Mouse (Mus musculus) kidney, postnatal 0 days (tissue): Measurements from ENCODE around the gene 1700109H08Rik. TPM values are rescaled to one million over a fixed set of nuclear protein-coding genes. Genes with fewer than 3 reads are reported as not detected.

Experiments used
- ATAC-seq: fragments of 200-750 bp; cut with Nextera tagmentation; replicated peaks from 2 replicates; pipeline ENCODE4 v1.8.0; 2017; ENCODE audit warnings: low read depth, moderate number of reproducible peaks, moderate TSS enrichment, moderate library complexity; ENCODE audit not compliant: low FRiP score
- DNase-seq: peaks from one replicate; pipeline ENCODE4 v3.0.0-alpha.2; 2016; ENCODE audit warnings: low spot score
- H3K27ac ChIP-seq: fragments of 300-500 bp; sonication (generic); 2 replicates; pipeline ENCODE4 v1.5.1; 2014; ENCODE audit warnings: mild to moderate bottlenecking
- H3K27me3 ChIP-seq: fragments of 300-500 bp; sonication (generic); 2 replicates; pipeline ENCODE4 v1.6.1; 2014; ENCODE audit warnings: low read length, mixed read lengths; ENCODE audit not compliant: insufficient read depth
- H3K36me3 ChIP-seq: fragments of 300-500 bp; sonication (generic); 2 replicates; pipeline ENCODE4 v1.6.1; 2014; ENCODE audit warnings: low read length, mixed read lengths; ENCODE audit not compliant: insufficient read depth
- H3K4me1 ChIP-seq: fragments of 300-500 bp; sonication (generic); replicated peaks from 2 replicates; pipeline ENCODE4 v1.6.1; 2014; ENCODE audit warnings: antibody characterized with exemption, low read length, mixed read lengths; ENCODE audit not compliant: insufficient read depth
- H3K4me2 ChIP-seq: fragments of 300-500 bp; sonication (generic); 2 replicates; pipeline ENCODE4 v1.6.1; 2014; ENCODE audit warnings: mild to moderate bottlenecking, low read length, moderate library complexity, mixed read lengths
- H3K4me3 ChIP-seq: fragments of 300-500 bp; sonication (generic); replicated peaks from 2 replicates; pipeline ENCODE4 v1.5.1; 2014; ENCODE audit warnings: low read depth, low read length
- H3K9ac ChIP-seq: fragments of 300-500 bp; sonication (generic); 2 replicates; pipeline ENCODE4 v1.6.1; 2014; ENCODE audit warnings: low read depth, low read length
- H3K9me3 ChIP-seq: fragments of 300-500 bp; sonication (generic); replicated peaks from 2 replicates; pipeline ENCODE4 v1.6.1; 2016; ENCODE audit warnings: low read length, inconsistent platforms, mixed read lengths
- CTCF ChIP-seq: IDR thresholded peaks from 2 replicates; pipeline ENCODE4 v1.5.1; 2016; ENCODE audit warnings: antibody characterized with exemption, low read depth, mild to moderate bottlenecking, moderate library complexity
- WGBS: fragments of 180-500 bp; shearing (Covaris S2); extraction: QIAGEN DNeasy Blood & Tissue Kit; methylation state at CpG from one replicate; pipeline ENCODE4 v1.1.7; 2014; 5-methylcytosine and 5-hydroxymethylcytosine counted together
- polyA plus RNA-seq: library from polyadenylated mRNA; unstranded; fragments of >200 nt; fragmentation: Nextera tagmentation; extraction: Ambion mirVana; gene quantifications from 2 replicates; pipeline ENCODE4 v1.2.1, GENCODE M21; 2015

1700109H08Rik gene
- polyA plus RNA-seq, 1 experiment from 2014 or later, result 0.62 TPM

- peaks cover 33% of the 10 kb centered on the region; the same call in 1 of the 2 replicates for H3K36me3 ChIP-seq
- no peak overlapping the region for H3K4me2 ChIP-seq
- WGBS, result 81% methylated on average over 7 of the region's 7 CpGs
- H3K4me1 ChIP-seq, result no peaks in the 10 kb centered on the region
- no peaks in the 10 kb centered on the region for H3K9me3 ChIP-seq
- DNase-seq (no peak), ATAC-seq (no peak)
- TF ChIP-seq CTCF, result no peak
- H3K27ac ChIP-seq, result no peak overlapping the region
- H3K27me3 ChIP-seq, result no peaks in the 10 kb centered on the region
- no peak overlapping the region for H3K9ac ChIP-seq
- H3K4me3 ChIP-seq, result no peak overlapping the region
Observed at GRCm38 (mm10) chr5:3620486-3620885, 49.1 kb downstream of the 1700109H08Rik start.

DNA sequence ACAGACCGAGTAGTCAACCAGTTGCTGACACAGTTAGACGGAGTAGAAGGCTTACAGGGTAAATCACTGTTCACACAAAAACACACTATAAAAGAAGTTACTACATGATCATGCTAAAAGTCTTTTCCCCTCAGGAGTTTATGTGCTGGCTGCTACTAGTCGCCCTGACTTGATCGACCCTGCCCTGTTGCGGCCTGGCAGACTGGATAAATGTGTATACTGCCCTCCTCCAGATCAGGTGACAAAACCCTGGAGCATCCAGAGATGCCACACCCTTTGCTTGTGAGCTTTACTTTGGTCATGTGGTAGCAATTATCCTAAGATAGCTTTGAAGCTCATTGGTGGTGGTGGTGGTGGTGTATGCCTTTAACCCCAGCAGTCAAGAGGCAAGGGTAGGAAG is 58.7 kb downstream of the 1700109H08Rik start:
- Histone ChIP-seq H3K27ac (no peak overlapping the region), H3K36me3 (0 out of 2 replicates have a peak, but pooled peaks cover 15% of the 10 kb centered on the region)

DNA sequence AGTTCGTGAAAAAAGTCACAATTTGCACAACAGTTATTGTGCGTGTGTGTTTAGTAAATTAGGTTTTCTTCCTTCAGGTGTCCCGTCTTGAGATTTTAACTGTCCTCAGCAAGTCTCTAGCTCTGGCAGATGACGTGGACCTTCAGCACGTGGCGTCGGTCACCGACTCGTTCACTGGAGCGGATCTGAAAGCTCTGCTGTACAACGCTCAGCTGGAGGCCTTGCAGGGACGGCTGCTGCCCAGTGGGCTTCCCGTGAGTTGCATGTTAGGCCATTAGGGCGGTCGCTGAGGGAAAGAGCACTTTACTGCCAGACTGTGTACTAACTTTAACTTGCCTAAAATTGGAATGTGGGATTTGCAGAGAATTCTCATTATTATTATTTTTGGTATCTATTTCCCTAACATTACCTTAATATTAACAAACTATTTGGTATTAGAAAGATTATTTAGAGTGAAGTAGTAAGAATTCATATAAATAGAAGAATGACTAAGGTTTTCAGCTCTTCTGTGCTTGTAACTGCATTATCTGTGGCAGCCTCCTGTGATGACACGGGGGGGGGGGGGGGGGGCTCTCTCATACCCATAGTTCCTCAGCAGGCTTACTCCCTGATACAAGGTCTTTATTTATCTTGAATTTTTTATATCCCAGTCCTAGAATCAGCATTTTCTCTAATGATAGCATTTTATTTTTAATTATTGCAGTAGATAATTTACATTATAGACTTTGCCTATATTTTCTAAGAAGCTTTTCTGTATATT is 60.3 kb downstream of the 1700109H08Rik start:
- WGBS, result 43% methylated on average over 16 of the region's 16 CpGs
- no peak overlapping the region for H3K9ac ChIP-seq
- H3K27me3 ChIP-seq, result no peaks in the 10 kb centered on the region
- peak; percentile 45 for DNase-seq
- TF ChIP-seq CTCF, result peak; percentile 21; the same call in 1 of the 2 replicates
- no peak overlapping the region for H3K27ac ChIP-seq
- H3K4me1 ChIP-seq, result no peaks in the 10 kb centered on the region
- no peaks in the 10 kb centered on the region for H3K9me3 ChIP-seq
- H3K4me3 ChIP-seq, result no peak overlapping the region
- peak; percentile 89 for ATAC-seq
- 0 out of 2 replicates have a peak, but pooled peaks cover 15% of the 10 kb centered on the region for H3K36me3 ChIP-seq
- no peak overlapping the region for H3K4me2 ChIP-seq

More for the DNA sequence above, 58.7 kb downstream of the 1700109H08Rik start:
- Histone ChIP-seq H3K9me3 (no peaks in the 10 kb centered on the region), H3K27me3 (no peaks in the 10 kb centered on the region), H3K4me1 (no peaks in the 10 kb centered on the region), H3K9ac (no peak overlapping the region), H3K4me2 (no peak overlapping the region), H3K4me3 (no peak overlapping the region)
- TF ChIP-seq CTCF, result no peak
- no peak for DNase-seq
- 81% methylated on average over 5 of the region's 5 CpGs for WGBS
- ATAC-seq, result no peak; the same call in 1 of the 2 replicates

DNA sequence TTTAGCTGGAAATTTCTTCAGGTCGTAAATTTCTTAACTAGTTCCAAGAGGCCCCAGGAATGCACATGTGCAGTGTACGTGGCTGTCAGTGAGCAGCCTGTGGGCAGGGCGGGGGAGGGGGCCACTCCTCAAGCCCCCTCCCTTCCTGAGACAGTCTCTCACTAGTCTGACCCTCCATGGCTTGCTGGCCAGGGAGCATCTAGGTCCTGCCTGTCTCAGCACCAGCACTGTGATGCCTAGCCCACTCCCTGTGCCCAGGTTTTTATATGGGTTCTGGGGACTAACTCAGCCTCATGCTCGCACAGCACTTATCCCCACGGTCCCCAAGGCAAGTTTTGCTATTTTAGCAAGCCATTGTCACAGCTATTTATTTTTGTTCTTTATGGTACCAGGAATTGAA is 60.9 kb downstream of the 1700109H08Rik start:
- TF ChIP-seq CTCF, result no peak
- Histone ChIP-seq H3K9me3 (no peaks in the 10 kb centered on the region), H3K36me3 (0 out of 2 replicates have a peak, but pooled peaks cover 15% of the 10 kb centered on the region), H3K4me3 (no peak overlapping the region), H3K9ac (no peak overlapping the region), H3K4me1 (no peaks in the 10 kb centered on the region), H3K4me2 (no peak overlapping the region), H3K27ac (no peak overlapping the region), H3K27me3 (no peaks in the 10 kb centered on the region)
- WGBS, result 72% methylated on average over 5 of the region's 5 CpGs
- DNase-seq, result no peak
- ATAC-seq, result no peak

DNA sequence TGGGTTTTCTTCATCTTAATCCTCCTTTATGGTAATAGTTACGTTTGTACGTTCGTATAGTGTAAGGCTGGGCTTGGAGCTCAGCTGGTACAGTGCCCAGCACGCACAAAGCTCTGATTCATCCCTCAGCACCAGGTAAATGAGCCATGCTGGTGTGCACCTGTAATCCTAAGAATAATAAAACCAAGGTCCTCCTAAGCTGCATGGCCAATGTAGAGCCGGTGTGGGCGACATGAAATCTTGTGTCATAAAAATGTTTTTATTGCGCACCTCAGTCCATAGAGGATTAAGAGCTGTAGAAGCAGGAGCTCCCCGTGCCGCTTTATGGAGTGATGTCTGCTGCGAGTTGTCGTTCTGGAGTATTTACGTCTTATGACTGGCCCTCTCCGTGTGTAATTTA is 61.9 kb downstream of the 1700109H08Rik start:
- H3K27me3 ChIP-seq, result no peaks in the 10 kb centered on the region
- no peak for DNase-seq
- no peak overlapping the region for H3K4me2 ChIP-seq
- no peak overlapping the region for H3K9ac ChIP-seq
- no peak for ATAC-seq
- no peak overlapping the region for H3K4me3 ChIP-seq
- no peaks in the 10 kb centered on the region for H3K4me1 ChIP-seq
- no peak for TF ChIP-seq CTCF
- no peaks in the 10 kb centered on the region for H3K9me3 ChIP-seq
- H3K36me3 ChIP-seq, result 0 out of 2 replicates have a peak, but pooled peaks cover 15% of the 10 kb centered on the region
- H3K27ac ChIP-seq, result no peak overlapping the region
- 92% methylated on average over 13 of the region's 13 CpGs for WGBS

DNA sequence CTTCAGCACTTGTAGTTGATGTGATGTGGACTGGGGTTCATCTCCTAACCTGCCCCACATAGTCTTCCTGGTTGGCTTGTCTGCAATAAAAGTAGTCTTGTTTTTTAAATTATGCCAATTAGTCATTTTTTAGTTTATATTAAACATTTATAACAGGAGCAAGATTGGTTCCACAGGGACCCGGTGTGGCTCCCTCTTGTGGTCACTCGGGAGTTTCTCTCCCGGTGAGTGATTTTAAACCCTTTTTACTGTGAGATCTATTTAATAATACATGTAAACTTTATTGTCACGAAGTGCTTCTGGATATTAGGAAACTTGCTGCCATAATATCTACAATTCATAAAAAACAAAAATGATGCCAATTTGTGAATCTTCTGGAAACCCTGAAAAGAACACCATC is 62.6 kb downstream of the 1700109H08Rik start:
- ATAC-seq (no peak), DNase-seq (peak; percentile 7)
- TF ChIP-seq CTCF, result peak; percentile 55
- Histone ChIP-seq H3K4me2 (no peak overlapping the region), H3K4me3 (no peak overlapping the region), H3K27me3 (no peaks in the 10 kb centered on the region), H3K4me1 (no peaks in the 10 kb centered on the region), H3K9me3 (no peaks in the 10 kb centered on the region), H3K9ac (no peak overlapping the region), H3K36me3 (0 out of 2 replicates have a peak, but pooled peaks cover 15% of the 10 kb centered on the region), H3K27ac (no peak overlapping the region)
- WGBS, result 74% methylated on average over 4 of the region's 4 CpGs

Other genes starting within 250 kb of the 1700109H08Rik start
- gene Cdk6, start 230.1 kb upstream of the 1700109H08Rik start, polyA plus RNA-seq, result 19.4 and 20.1 TPM in 2 replicates
- 30.6 and 31.0 TPM in 2 replicates for gene Fam133b, start 27.7 kb upstream of the 1700109H08Rik start, polyA plus RNA-seq
- gene Pex1, start 24.5 kb downstream of the 1700109H08Rik start, polyA plus RNA-seq, result 16.4 and 16.6 TPM in 2 replicates
- 10.2 and 12.1 TPM in 2 replicates for gene Rbm48, start 25.0 kb downstream of the 1700109H08Rik start, polyA plus RNA-seq
- not detected in 2 replicates for gene Tmbim7, start 79.6 kb downstream of the 1700109H08Rik start, polyA plus RNA-seq
- gene Gatad1, start 85.6 kb downstream of the 1700109H08Rik start, polyA plus RNA-seq, result 85.8 and 88.5 TPM in 2 replicates
- gene Ankib1, start 231.4 kb downstream of the 1700109H08Rik start, polyA plus RNA-seq, result 13.3 and 14.1 TPM in 2 replicates
- 36.7 and 39.4 TPM in 2 replicates for gene Krit1, start 231.6 kb downstream of the 1700109H08Rik start, polyA plus RNA-seq